Mouse (Mus musculus) adrenal gland, adult 18-20 months (tissue): ENCODE measurements around the gene Tpcn1. TPM values are rescaled to one million over a fixed set of nuclear protein-coding genes. Genes with fewer than 3 reads are reported as not detected.

ENCODE experiments used
- DNase-seq, 2 experiments: peaks; one replicate each; pipeline ENCODE4 v3.0.0; 2021 to 2022; ENCODE audit warnings: low spot score in 2 of 2
- long read RNA-seq, 2 experiments: library from polyadenylated mRNA; stranded (forward); transcript quantifications; one replicate each; pipeline ENCODE4 v2.0.0; 2021
- total RNA-seq, 2 experiments: library from RNA; stranded (reverse); gene quantifications; 1 replicate in 1 of 2; 2 replicates in 1 of 2; pipeline ENCODE4 v1.2.3; 2021

The Tpcn1 gene
- 10 to 100 TPM; 33.6 to 42.2 TPM for total RNA-seq
- long read RNA-seq, experiment 1, full-length matches to known transcripts, result 1 of 3 reads
- long read RNA-seq, experiment 1, partial matches to known transcripts, result 0 of 3 reads
- long read RNA-seq, experiment 1, other reads (novel, unspliced or antisense), result 2 of 3 reads
- long read RNA-seq, experiment 2, partial matches to known transcripts, result 2 of 7 reads
- long read RNA-seq, experiment 2, other reads (novel, unspliced or antisense), result 5 of 7 reads

DNA sequence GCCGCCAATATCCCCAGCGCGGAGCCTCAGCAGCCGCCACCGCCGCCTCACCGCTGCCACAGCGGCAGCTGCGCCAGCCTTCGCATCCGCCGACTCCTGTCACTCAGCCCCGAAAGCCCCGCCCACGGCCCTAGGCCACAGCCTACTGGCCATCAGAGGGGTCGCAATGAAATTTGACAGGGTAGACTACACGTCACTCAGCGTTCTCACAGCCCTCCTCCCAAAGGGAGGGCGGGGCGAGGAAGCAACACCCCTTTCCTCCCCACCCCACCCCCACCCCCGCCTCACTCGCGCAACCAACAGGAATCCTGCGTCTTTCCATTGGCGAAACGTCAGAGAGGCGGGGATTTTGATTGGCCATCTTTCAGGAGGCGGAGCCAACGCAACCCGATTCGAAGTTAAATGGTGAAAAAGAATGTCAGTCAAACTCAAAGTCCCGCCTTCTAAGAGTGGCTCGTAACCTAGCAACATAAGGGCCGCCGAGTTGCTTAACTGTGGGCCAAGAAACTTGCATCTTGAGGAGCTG, at the start of gene Tpcn1, which contains the start of gene Iqcd:
TSS of gene Tpcn1 (minus strand) at position 105 of the 526 bp plus-strand sequence.
TSS of gene Iqcd (plus strand) at position 448 of the 526 bp plus-strand sequence.
- peak; percentile 95 to 98 for DNase-seq

DNA sequence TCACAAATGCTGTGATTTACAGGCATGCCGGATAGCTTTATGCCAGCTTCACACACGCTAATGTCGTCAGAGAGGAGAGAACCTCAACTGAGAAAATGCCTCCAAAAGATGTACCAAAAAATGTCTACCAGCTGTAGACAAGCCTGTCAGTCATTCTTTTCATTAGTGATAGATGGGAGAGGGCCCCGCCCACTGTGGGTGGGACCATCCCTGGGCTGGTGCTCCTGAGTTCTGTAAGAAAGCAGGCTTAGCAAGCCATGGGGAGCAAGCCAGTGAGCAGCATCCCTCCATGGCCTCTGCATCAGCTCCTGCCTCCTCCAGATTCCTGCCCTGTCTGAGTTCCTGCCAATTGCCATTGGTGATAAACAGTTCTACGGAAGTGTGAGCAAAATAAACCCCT, 47.2 kb upstream of the Tpcn1 start:
- DNase-seq, result no peak

GRCm38 (mm10) chr5:120634860-120635259, 46.4 kb upstream of the Tpcn1 start:
- DNase-seq, result no peak

GRCm38 (mm10) chr5:120634131-120634530, 45.7 kb upstream of the Tpcn1 start, which contains the start of gene Cfap73:
Gene Cfap73 (minus strand): TSS chr5:120634235.
- DNase-seq, result no peak

DNA sequence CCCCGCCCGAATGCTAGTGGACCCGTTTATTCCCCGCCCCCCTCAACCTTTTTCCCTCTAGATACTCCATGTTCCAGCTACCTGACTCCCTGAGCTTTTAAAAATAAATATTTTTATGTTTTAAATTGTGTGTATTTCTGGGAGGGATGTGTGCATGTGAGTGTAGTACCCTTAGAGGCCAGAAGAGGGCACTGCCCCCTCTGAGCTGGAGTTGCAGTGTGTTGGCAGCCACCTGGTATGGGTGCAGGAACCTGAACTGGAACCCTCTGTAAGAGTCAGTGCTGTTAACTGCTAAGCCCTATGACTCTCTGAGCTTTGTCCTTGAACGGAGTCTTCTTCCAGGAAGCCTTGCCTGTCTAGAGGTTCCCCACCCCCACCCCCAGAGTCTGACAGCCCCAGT, 43.4 kb upstream of the Tpcn1 start:
- no peak for DNase-seq

GRCm38 (mm10) chr5:120631128-120631527, 42.7 kb upstream of the Tpcn1 start:
- DNase-seq, result no peak

GRCm38 (mm10) chr5:120628624-120629023, 40.2 kb upstream of the Tpcn1 start:
- no peak for DNase-seq

DNA sequence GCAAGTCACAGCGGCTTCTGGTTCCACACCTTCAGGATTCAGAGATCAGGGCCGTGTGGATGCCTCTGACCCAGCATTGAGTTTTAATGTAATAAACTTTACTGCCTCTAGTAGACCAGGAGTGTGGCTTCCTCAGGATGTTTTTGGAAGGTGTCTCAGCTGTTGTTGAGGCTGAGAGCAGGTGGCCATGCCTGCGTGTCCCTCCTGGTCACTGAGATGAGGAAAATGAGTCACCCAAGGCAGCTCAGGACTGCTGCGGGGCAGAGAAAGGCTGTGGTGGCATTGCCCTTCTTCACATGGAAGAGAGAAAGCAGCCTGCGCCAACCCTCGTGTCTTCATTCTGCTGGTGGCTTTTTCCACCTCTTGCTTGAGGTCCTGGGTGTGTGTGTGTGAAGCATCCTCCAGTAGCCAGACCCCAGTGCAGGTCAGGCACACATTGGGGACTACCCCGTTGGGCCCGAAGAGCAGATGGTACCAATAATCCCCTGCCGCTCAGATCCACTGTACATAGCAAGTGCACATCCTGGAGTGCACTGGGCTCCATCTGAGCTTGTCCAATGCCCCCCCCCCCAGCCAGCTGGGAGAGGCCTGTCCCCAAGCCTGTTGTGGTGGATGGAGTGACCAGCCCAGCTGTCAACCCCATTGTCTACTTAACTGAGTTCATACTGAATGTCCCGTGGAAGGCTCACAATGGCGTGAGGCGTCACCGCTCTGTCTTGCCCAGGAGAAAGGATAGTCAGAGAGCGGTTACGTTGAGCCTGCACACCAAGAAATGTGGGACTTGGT, 39.2 kb upstream of the Tpcn1 start:
- DNase-seq, result no peak

DNA sequence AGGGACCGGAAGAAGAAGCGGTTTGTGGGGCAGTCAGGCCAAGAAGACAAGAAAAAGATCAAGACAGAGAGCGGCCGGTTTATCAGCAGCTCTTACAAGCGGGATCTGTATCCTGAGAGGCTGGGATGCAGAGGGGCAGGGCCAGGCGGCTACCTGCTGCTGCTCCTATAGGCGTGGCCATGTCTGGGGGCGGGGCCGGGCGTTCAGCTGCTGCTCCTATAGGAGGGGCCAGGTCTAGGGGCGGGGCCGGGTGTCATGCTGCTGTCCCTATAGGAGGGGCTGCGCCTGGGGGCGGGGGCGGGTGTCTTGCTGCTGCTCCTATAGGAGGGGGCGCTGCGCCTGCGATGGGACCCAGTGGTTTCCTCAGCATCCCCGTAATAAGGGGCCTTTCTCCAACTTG, 37.9 kb upstream of the Tpcn1 start:
- DNase-seq, result no peak

GRCm38 (mm10) chr5:120624427-120624826, 36.0 kb upstream of the Tpcn1 start:
- no peak for DNase-seq

DNA sequence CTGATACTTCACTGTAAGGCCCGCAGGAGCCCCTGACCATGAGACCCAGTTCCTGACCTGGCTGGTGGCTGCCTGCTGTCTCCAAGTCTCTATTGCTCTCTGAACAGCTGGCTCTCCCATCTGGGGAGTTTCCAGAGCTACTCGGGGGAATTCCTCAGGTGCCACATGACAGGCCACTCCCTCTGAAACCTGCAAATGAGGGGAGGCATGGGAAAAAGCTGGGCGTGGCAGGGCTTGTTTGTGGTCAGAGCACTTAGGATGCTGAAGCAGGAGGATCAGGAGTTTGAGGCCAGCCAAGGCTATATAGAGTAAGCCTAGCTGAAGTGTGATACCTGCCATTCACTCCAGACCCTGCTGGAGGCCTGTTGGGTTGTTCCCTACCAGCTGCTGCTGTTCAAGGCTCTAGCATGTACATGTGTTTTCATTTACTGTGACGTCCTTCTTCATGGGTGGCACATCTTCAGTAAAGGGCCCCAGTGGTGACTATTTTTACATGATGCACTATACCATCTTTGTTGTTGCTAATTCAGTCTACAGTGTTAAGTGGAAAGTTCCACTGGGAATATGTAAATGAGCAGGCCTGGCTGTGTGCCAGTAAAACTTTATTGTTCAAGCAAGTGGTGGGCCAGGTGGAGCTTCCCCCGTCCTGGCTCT, 33.9 kb upstream of the Tpcn1 start:
- no peak for DNase-seq

- DNase-seq, result no peak
These were observed 33.3 kb upstream of the Tpcn1 start for GRCm38 (mm10) chr5:120621846-120622197.

GRCm38 (mm10) chr5:120621078-120621765, 32.7 kb upstream of the Tpcn1 start:
- no peak for DNase-seq

DNA sequence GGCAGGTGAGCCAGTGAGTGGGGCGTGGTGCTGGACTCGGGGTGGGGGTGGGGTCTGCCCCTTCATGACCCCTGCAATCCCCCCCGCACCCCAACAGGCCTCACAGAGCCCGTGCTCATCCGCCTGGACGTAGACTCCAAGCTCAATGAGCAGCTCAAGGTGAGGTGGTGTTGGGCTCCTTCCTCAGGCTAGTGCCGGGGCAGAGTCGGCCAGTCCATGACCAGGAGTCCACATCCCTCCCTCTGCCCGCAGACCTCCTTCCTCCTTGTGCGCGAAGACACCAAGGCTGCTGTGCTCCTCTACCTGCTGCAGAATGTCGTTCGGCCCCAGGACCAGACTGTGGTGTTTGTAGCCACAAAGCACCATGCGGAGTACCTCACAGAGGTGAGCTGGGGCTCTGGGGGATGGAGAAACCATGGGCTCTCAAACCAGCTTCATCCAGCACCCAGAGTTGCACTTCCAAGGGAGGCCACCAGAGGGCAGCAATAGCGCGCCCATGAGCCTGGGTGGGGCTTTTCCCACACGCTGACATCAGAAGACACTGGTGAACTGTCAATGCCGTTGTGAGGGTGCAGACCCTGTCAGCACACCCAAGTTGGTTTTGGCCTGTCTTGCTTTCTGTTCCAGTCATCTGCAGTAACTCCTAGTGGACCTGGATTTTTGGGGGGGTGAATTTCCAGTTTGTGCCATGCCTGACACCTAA, 32.1 kb upstream of the Tpcn1 start:
- peak; percentile 86 to 91 for DNase-seq

DNA sequence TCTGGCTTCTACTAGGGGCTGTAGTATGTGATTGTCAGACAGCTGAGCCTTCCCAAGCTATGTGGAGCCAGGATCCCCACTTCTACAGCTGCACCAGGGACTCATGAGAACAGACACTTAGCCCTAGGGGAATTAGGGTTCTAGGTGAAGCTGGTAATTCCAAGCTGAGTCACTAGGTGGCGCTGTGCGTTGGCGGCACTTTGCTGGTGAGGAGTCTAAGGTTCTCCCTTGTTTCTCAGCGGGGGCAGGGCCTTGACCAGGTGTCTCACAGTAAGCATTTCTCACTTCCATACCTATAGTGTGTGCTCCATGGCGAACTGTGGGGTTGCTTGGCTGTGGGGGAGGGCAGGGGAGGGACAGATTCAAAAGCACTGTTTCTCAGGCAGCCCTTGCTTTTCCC, 30.7 kb upstream of the Tpcn1 start:
- peak; percentile 59 to 63 for DNase-seq

GRCm38 (mm10) chr5:120618778-120619177, 30.3 kb upstream of the Tpcn1 start:
- no peak for DNase-seq

DNA sequence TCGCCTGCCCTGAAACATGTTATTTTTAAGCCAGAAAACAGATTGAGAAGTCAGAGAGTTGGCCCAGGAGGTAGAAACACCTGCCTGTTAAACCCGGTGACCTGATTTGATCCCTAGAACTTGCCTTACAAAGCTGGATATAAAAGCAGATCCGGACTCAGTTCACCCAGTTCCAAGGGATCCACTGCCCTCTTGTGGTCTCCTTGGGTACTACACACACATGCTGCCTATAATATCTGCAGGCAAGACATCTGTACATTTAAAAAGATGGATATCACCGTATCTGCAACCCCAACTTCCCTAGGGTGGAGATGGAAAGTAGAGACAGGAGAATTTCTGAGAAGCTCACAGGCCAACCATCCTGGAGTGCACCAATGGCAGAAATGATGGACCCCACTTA, 27.4 kb upstream of the Tpcn1 start:
- DNase-seq, result no peak

DNA sequence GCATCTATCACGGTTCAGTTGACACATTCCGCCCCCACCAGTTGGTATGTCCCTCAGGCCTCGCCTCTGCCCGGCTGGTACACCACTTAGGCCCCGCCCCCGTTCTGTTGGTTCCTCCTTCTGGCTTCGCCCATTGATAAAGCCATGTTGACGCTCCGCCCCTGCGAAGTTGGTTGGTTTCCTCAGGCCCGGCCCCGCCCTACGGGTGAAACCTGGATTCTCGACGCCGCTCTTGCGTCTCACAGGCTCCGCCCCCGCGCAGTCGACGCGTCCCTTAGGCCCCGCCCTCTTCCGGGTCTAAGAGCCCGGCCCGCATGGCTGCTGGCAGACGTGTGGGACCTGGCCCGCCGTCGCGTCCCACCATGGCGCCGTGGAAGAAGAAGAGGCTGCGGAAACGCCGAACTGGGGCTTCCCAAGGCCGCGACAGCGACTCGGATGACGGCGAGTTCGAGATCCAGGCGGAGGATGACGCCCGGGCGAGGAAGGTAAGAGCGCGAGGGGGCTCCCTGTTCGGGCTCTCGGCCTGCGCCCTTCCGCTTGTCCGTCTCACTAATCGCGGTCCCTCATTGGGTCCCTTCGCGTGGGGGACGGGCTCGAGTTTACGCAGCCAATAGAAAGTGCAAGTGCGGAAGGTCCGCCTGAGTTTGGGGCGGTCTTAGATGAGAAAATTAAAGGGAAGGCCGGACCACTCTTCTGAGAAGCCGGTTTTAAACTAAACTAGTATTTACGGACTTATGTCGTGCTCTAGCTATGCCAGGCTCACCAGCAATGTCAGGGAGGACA, 24.5 kb upstream of the Tpcn1 start:
- DNase-seq, result peak; percentile 97

DNA sequence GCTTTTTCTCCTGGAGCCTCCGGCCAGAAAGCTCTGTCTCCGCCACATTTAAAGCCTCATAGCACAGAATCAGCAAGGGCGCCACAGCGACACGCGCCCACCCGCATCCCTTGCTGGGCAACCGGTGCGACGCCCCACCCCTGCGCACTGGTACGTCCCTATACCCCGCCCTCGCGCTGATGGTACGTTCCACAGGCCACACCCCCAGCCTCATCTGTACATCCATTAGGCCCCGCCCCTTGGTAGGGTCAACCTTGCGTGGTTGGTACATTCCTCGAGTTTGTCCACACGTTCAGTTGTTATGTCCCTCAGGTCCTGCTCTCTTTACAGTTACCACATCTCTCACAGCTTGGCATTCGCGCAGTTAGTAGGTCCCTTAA, 24.0 kb upstream of the Tpcn1 start, which contains the start of the genes Rita1 and Ddx54:
TSS of gene Rita1 (minus strand) at position 148 of the 380 bp plus-strand sequence.
TSS of gene Ddx54 (plus strand) at position 298 of the 380 bp plus-strand sequence.
- DNase-seq, result peak; percentile 96 to 98

DNA sequence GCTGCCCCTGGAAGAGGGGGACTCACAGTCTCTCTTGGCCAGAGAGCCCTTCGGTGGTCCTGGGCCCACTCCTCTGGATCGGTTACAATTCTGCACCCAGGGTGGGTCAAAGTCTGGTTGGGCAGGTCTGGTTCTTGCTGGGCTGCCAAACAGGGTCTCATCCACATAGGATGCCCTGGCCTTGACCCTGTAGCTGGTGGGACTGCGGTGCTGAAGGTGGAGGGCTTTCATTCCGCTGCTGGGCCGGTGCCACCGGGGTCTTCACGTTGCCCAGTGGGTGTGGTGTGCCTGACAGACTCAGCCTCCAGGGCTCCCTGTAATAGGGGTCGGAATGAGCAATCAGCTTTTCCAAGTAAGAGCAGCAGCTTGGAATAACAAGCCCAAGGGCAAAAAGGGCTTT, 22.9 kb upstream of the Tpcn1 start:
- no peak for DNase-seq
